Mouse (Mus musculus): ENCODE measurements around the gene Egflam.

The Egflam gene

DNA sequence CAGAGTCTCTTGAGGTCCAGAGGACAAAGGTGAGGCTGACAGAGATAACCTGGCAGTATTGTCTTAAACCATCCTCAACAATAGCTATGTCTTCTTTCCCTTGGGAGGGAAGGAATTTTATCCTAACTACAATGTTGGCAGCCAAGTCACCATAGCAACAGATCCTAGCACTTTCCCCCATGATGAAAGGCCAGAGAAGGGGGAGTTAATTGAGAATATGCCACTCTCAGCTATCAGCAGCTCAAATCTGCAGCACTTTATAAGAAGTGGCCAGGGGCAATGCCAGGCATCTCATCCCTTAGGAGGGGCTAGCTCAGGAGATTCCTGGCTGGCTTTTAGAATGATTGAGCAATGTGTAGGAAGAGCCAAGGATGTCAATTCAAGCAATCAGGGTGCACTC lies 105.3 kb downstream of the Egflam start:
- no peak for DNase-seq (ENCODE audit: low spot score)

DNA sequence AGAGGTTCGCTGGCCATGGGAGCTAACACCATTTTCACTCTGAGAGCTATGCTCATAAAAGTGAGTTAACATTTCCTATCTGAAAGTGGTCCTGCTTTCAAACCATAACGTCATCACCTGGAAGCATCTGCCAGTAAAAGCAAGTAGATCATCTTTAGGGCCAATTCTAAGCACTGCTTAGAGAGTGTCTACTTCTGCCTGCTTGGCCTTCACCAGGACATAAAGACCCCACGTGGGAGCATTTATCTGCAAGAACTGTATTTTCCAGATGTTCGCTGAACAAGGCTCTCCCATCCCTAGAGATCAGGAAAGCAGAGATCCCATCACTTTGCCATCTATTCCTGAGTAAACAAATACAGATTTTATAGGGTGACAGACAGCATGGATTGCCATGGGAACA lies 108.2 kb downstream of the Egflam start:
- DNase-seq (ENCODE audit: low spot score) = no peak

DNA sequence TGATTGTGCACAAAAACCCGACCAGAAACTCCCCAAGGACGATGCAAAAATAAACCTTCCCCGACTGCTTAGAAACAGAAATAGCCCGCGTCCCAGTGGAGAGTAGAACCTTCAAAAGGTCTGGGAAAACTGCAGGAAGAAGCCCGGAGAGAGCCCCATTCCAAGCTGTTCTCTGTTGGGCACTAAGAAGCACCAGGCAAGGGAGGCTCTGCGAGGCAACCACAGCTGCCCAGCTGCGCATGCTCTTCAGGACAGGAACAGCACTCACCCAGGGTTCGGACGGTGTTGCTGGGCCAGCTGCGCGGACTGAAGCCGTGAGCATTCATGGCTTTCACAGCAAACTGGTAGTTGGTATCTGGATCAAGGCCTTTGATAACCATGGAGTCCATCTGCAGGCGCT lies 108.7 kb downstream of the Egflam start:
- DNase-seq (ENCODE audit: low spot score) = no peak

DNA sequence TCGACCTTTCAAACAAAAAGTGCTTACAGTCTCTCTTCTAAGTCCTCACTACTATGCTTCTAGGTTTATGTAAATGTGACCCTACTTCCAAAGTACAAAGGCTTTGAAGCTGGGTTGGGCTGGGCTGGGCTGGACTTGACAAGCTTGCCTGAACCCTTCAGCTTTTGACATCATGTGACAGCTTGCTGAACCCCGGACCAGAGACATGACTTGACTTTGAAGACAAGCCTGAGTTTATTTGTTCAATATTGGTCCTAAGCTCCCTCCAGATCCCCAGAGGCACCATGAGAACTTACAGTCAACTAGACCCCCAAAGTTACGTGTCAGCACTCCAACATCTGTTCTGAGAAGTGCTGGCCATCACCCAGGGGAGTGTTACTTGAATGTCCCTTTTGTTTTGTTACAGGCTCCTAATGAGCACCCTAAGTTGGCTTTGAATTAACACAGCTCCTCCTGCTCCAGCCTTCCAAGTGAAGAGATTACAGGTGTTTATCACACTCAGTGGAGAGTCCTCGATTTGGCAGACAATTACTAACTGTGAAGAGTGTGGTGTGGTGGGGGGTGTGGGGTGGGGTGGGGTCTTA lies 109.3 kb downstream of the Egflam start:
- DNase-seq (ENCODE audit: low spot score) = no peak

DNA sequence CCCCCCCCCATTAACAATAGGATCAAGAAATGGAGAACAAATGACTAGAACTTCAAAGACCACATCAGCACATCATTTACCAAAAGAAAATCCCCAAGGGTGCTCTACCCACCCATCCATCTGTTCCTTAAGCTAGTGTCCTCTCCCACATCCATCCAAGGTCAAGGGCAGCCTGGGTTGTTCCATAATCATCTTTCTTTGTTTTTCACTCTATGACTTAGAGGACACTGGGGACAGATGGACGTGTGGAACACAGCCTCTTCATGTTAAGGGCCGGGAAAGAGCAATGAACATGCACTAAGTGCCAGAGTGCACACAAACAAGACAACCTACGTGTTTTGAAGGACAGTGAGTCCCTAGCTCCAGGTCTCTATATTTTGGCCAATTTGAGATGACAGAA lies 110.3 kb downstream of the Egflam start:
- DNase-seq (ENCODE audit: low spot score) = no peak

DNA sequence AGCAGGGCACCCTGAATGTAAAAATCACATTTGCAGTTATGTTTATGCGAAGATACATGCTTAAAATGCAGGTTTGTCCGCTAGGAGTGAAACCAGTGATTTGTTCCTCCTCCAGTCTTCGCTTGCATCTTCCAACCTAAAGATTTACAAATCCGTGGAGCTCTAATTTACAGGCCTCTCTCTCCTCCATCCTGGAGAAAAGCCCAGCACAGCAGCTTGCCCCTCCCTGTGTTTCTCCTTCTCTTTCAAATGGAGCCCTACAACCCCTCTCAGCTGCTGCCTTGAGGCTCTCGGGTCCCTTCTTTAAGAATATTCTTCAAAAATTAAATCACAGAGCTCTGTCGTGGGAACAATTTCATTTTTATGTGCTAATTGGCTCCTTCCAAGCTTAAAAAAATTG lies 116.6 kb downstream of the Egflam start:
- DNase-seq (ENCODE audit: low spot score) = no peak

DNA sequence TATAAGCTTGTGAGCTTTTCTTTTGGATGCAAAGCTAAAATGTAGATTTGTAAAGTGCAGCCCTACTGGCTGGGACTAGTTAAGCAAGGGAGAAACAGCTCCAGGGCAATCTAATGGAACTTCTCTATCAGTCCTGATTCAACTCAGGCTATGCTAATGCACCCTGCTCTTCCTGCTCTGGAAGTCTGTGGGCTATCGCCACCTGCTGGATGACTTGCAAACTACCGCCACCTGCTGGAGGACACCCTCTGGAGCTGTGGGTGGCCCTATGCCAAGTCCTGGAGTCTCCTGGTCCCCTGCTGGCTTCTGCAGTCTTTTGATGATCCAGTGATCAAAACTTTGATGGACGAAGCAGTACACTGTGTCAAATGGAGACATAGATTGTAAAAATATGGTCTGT lies 134.4 kb downstream of the Egflam start:
- peak; percentile 24 for DNase-seq (ENCODE audit: low spot score)

DNA sequence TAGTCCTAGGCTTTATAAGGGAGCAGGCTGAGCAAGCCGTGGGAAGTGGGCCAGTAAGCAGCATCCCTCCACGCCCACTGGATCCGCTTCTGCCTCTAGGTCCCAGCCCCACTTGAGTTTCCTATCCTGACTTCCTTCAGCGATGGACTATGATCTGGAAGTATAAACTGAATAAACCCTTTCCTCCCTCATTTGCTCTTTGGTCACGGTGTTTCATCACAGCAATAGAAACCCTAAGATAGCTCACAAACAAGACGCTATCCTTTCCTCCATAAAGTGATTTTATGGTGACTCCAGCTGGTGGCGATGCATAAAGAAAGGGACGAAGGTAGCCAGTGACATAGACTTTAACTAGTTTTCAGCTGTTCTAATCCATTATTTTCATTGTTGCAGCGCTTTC lies 134.9 kb downstream of the Egflam start:
- no peak for DNase-seq (ENCODE audit: low spot score)

DNA sequence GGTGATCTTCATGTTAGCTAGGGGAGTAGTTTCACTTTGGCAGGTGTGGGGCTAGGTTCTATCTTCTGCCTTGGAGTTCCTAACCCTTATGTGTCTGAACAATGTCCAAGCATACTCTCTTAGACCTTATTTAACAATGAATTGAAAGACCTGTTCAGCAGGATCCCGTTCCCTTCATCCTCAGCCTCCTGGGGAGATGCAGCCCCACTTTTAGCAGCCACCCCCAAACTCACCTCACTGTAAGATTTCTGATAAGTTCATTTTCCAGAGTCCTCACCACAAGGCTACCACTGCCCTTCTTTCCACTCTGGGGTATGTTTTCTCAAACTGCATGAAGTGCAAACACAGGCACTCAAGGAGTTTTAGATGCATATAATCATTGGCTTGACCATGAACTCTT lies 136.8 kb downstream of the Egflam start:
- no peak for DNase-seq (ENCODE audit: low spot score)

DNA sequence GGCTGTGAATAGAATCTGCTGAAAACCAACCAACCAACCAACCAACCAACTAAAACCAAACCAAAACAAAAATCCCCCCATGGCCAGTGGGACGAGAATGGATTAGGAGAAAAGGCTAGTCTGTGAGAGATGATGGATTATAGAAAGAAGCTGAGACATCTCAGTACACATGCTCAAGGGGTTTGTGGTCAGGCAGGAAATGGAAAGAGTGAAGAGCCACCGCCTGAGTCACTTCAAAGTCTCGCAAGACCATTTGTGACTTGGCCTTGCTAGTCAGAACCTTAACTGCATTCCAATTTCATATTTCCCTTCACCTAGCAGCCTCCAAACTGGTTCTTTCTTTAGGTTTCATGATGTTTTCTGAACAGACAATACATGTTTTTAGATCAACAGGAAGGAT lies 141.6 kb downstream of the Egflam start:
- no peak for DNase-seq (ENCODE audit: low spot score)

DNA sequence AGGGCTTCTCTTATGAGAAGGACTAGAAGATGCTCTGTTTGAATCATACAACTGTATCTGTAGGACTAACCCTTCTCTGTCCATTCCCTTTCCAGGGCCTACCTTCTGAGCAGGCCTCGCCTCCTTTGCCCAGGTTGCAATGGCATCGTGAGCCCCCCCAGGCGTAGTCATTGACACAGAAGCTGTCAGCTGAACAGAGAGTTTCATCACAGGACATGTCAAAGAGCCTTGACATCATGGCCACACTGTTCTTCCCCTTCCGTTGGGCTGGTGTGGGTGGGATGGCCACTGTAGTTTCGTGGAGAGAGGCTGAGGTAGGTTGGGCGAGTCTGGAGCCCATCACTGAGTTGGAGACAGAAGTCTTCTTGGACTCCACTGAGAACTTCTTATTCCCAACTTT lies 144.9 kb downstream of the Egflam start:
- no peak for DNase-seq (ENCODE audit: low spot score)

DNA sequence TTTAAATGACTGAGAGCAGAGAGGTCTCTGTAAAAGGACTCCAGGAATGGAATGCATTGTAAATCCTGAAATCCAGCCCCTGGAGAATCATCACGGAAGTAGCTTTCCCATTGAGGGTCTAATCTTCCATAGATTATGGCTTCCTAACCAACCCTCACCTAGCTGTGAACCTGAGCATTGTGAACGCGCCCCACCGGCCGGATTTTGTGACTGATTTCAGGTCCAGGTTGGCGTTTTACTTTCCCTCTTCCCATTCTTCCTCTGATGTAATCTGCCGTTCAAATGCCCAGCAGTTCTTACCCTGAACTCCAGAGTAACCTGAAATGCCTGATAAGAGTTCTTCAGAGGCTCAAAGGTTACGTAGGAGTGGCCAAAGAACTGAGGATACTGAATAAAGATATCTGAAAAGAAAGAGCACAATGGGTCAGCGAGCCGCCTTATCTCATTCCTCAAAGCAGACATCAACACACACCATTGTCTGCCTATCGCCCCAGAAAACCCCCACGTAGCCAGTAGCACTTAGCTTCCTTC lies 146.0 kb downstream of the Egflam start:
- DNase-seq (ENCODE audit: low spot score) = no peak

DNA sequence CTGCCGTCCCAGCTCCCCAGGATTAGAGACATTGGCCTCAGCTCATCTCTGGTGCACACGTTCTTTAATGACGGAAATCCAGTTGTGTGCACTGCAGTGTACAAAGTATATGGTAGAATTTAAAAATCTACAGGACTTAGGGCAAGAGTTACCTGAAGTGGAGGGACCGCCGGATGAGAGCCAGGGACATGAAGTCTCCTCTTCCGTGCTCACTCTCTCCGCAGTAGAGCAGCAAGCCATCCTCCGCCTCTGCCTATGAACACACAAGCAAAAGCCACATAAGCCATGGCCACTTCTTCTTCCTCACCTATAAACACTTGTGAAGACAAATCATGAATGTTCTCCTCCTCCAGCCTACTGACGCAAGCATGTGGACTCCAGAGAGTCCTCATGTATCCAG lies 147.2 kb downstream of the Egflam start:
- DNase-seq (ENCODE audit: low spot score) = no peak

DNA sequence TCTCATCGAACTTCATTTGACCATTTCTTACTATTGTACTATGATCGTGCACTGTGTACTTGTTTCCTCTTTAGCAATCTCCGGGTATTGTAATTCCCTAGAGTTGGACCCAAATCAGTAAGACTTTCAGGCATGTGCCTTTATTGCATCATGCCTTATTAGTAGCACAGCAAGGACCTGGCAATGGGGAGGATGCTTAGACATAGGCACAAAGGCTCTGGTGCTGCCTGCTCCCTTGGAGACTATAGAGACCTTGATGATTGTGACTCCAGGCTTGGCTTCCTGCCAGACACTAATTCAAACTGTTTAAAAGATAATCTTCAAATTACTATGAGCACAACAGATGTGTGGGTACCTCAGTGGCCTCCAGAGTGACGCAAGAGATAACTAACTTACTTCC lies 149.0 kb downstream of the Egflam start:
- DNase-seq (ENCODE audit: low spot score) = no peak

DNA sequence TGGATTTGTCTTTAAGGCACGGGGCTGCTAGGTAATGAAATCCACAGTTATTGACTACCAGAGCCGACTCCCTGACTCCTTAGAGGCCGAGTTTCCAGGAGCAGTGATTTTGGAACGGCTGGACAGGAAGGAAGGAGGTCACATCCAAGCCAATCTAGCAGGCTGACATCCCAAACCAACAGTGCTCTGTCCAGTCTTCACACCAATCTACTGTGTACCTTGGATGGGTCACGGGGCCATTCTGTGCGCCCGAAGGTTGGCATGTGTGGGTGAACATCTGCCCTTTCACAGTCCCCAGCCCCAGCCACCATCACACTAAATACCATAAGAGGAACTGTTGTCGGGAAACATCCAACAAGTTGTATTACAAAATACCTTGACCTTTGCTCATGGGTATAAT lies 150.9 kb downstream of the Egflam start:
- no peak for DNase-seq (ENCODE audit: low spot score)

DNA sequence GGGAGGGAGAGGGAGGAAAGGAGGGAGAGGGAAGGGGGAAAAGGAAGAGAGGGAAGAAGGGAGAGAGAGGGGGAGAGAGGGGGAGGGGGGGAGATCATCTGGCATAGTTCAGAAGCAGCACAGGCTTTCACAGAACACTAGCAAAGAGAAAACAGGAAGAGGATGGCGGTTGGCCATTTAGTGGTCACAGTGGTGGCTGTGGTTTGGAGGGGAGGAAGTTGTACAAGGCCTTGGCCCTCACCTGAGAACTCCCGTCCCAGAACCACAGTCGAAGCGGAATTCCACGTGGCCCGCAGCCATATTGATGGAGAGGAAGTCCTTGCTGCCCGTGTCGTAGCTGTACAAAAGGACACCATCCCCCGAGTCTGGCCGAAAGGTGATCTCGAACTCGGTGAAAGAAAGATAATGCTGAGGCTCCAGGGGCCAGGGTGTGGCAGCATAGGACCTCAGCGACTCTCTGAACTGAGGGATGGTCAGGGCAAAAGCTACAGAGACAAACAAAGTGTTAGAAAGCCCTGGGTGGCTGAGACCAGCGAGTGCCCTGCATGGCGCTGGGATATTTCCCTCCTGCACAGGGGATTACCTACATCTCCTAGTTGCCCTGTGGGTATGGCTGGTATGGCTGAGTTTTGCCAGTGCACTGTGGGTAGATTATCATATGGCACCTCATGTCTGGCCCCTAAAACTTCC lies 155.9 kb downstream of the Egflam start:
- no peak for DNase-seq (ENCODE audit: low spot score)

DNA sequence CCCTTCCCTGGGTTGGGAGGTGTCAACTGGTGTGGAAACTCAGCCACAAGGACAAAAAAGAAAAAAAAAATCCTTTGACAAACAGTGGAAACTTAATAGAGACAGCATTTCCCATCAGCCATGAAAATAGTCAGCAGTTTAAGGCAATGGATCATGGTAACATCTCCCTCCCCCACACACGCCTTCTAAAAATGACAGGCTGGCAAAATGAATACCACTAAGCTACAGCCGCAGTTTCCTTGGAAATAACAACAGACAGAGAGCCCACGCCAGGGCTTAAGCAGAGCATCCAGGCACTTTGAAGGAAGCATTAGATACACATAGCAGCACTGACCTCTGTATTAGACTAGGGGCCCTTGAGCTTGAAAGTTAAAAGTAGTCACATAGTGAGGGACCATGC lies 157.2 kb downstream of the Egflam start:
- no peak for DNase-seq (ENCODE audit: low spot score)

DNA sequence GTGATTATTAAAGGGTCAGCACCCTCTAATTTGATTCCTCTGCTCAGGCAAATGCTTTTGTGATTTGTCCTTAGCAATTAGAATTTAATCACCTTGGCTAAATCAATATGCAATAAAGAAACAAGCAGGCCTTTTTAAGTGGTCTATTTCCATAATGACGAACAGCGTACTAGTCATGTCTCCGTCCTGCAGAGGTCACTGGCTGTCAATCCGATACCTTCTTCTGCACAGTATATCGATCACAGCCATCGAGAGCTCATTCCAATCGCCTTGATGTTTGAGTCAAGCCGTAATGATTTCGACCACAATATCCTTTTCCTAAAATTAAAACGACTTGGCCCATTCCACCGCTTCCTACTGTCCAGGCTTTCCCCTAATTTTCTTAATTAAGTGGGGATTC lies 158.3 kb downstream of the Egflam start:
- no peak for DNase-seq (ENCODE audit: low spot score)

DNA sequence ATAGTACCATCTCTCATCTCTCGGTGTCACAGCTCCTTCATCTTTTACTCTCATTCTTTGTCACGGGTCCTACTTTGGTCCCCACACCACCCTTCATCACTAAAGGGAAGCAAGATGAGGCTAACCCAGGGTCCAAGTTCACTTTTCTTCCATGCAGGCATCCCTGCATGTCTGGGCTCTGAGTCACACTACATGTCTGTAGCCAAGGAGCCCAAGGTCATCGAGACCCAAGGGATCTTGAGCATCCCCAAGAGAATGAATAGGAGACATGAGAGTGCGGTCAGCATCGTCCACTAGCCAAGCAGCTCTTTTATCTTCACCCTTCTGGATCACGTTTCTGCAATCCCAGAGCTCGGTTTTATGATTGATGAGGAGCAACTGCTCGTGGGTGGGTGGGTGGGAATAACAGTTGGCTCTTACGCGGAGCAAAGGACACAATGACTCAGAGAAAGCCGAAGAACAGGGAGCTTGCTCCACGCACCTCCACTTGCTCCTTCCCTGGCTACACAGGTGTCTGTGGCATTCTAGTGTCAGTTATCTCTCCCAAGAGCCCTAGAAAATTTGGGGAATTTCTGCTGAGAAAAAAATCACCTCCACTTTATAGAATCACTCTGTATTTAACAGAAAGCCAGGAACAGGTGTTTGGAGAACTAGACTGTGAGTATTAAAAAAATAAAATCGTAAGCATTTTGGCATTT lies 164.7 kb downstream of the Egflam start:
- DNase-seq (ENCODE audit: low spot score) = no peak

DNA sequence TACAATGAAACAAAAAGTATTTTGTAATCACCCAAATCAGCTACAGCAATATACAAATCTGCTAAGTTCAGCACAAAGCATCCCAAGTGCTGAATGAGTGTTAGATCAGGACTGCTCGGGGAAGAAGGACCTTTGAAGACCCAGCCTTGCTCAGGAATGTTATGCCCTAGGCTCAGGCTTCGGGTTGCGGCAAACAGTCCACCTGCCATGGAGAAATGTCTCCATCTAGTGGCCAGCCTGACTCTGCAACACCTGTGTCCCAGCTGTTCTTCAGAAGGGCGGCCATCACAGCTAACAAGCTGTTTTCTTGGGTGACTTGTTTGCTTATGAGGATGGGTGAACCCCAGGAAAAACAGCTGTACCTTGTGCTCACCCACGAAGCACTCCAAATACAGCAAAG lies 172.0 kb downstream of the Egflam start:
- peak; percentile 65 for DNase-seq (ENCODE audit: low spot score)

DNA sequence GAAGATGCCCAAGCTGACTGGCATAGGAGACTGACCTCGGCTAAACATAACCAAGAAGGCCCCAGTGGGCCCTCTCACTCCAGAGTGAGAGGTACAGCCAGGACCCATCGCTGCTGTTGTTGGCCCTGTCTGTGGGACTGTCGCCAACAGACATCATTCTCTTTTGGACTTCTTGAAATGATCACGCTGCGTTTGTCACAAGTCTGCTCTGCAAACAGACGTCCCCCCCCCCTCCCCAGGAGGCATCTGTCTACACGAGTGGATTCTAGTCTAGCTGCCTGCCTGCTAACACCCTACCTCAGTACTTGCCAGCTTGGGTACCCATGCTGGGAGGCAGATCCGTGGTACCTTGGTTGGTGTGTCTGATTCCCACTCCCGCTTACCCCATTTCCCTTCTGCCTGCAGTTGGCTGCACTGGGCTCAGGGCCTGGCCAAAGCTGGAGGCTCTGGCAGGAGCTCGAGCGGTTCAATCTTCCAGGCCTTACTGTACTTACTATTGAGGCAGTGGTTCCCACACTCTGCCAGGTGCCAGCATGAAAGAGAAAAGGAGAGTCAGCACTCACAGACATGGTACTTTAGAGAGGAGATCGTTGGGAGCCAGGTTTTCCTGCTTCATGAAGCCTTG lies 173.9 kb downstream of the Egflam start:
- DNase-seq (ENCODE audit: low spot score) = no peak

DNA sequence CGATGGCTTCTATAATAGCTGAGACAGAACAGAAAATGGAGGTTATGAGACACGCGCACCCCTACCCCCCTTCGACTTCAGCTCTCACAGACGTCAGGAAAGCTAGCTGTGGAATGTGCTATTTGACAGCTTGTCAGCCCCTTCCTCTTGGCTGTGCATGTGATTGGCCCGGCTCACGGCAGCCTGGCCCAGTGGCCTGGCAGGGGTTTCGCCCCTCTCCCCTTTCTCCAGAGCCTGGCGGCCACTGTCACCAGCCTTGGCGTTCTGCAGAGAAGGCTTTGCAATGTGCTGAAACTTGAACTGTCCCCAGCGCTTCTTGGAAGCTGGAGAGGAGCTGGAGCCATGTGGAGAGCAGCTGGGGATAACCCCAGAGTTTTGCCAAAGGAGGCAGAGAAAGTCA lies 175.4 kb downstream of the Egflam start:
- no peak for DNase-seq (ENCODE audit: low spot score)

DNA sequence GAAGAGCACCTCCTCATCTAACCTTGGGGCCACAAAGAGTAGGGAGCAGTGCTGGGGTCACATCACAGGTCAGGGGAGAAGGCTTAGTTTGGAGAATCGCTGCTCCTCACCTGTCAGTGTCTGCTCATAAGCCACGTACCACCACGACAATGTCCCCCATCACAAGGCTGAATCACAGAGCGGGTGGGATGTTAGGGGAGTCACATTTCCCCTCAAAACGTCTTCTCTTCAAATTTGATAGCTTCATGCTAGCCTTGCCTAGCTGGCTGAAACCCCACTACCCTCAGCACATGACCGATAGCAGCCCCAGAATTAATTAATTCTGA lies 181.0 kb downstream of the Egflam start:
- no peak for DNase-seq (ENCODE audit: low spot score)
